Mouse (Mus musculus) stomach, postnatal 0 days (tissue): Measurements from ENCODE around the gene Gm7029.

Experiments used
- CTCF ChIP-seq: IDR thresholded peaks from 2 replicates; pipeline ENCODE4 v1.5.1; 2016; ENCODE audit warnings: antibody characterized with exemption, low read depth, mild to moderate bottlenecking, moderate library complexity
- EP300 ChIP-seq: optimal IDR thresholded peaks from 2 replicates; pipeline ENCODE3; 2016; ENCODE audit warnings: antibody characterized with exemption

DNA sequence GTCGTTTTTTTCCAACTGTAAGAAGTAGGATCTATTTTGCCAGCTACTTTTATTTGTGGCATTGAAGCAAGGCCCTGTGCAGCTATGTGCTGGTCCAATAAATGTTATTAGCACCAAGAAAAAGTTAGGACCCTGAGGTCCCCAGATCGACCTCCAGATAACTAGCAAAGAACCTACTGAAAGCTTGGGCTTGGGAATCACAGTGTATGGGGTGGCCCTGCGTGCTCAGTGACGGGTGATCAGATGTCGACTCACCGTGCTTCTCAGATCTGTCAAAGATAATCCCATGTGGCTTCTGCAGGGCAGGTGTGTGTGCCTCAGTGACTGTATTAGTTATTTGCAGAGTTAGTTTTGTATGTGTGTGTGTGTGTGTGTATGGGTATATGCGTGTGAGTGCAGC, 47.7 kb downstream of the Gm7029 start:
- TF ChIP-seq CTCF = no peak
- no peak for TF ChIP-seq EP300
